Mouse (Mus musculus) right cerebral cortex, postnatal 4 days (tissue): ENCODE data around the gene Fh1.

Experiments used
- DNase-seq: peaks from one replicate; pipeline ENCODE4 v3.0.0-alpha.2; 2022

Fh1 gene

GRCm38 (mm10) chr1:175619814-175620431, 5.5 kb downstream of the Fh1 start, which contains the start of gene Kmo:
Gene Kmo, plus strand, starts transcription at chr1:175620381.
- DNase-seq = no peak

- DNase-seq = no peak
These were observed 10.4 kb downstream of the Fh1 start for GRCm38 (mm10) chr1:175614992-175615391.

DNA sequence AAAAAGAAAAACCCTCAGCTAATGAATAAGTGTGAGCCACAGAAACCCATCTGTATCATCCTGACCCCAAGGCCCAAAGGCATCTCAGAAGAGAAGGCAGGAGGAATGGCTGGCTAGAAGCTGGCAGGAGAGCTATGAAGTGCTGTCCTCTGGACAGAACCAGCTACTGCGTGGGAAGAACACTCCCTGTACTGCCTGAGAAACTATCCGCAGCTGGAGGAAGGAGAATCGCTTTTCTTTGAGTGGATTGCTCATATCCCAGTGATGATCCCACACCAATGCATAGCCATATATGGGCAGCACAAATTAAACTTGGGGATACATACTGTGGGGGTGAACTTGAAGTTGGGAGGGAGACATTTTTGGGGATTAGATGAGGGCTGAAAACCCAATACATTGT, 16.7 kb downstream of the Fh1 start:
- no peak for DNase-seq

DNA sequence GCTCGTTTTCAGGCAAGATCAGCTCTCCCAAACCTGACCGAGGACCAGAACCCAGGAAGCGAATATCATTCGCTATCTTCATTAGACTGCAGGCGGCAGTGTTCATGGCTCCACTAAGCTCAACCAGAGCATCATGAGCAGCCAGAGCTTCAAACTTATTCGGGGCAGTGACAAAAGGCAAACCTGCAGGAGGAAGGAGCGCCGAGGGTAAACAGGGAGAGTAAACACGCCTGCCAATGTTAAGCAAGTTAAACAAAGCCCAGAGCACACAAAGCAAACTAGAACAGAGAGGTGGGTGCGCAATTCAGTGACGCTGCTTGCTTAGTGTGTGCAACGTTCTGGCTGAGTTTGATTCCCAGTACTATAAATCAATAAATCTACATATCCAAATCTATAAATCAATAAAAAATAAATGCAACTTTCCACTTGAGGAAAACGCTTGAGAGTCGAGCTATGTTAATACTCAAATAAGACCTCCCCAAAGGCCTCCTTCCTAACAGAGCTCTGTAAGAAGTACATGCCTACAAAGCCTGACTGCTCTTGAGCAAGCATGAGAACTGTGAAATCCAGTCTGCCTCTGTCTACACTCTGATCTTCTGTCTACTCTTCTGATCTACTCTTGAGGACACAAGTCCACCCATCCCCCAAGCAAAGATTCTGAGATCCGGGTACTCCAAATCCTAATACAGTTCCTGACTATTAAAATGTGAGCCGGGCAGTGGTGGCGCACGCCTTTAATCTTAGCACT, 17.4 kb downstream of the Fh1 start:
- DNase-seq = no peak

GRCm38 (mm10) chr1:175607308-175607707, 18.1 kb downstream of the Fh1 start:
- no peak for DNase-seq

- DNase-seq = peak; percentile 25
These were observed 22.0 kb downstream of the Fh1 start for GRCm38 (mm10) chr1:175603390-175603789.

- DNase-seq = no peak
These were observed 23.2 kb downstream of the Fh1 start for GRCm38 (mm10) chr1:175602231-175602630.

GRCm38 (mm10) chr1:175592832-175593231, 32.6 kb downstream of the Fh1 start:
- no peak for DNase-seq

GRCm38 (mm10) chr1:175586656-175587055, 38.8 kb downstream of the Fh1 start:
- no peak for DNase-seq

DNA sequence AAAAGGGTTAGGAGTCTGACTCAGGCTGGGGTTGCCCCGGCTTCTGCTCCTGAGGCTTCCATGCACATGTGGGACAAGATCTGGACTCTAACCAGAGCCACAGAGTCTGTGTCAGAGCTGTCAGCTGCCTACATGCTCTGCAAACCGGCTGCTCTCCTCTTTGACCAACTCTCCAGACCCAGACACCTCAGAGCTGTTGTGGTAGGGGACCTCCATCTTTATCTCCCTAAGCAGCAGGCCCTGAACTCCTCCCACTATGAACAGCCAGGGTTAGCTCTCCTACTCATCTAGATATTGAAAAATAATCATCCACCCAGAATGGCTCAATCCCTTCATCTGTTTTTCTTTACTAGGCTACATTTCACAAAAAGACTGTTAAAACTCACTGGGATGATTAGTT, 40.2 kb downstream of the Fh1 start:
- no peak for DNase-seq

DNA sequence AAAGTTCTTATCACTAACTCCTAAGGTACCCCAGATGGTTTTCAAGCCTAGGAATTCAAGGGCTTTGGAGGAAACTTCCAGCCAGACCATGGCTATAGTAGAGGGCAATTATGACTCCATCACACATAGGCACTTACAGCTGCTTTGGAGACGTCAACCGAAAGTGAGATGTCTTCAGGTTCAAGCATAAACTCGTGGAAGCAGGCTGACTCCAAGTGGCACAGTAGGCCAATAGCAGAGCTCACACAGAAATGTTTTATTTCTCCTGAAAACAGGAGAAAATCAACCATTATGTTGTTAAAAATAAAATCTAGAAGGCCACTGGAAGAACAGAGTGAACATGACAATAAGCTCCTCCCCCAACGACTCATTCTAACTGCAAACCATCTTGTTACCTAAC, 42.6 kb downstream of the Fh1 start:
- DNase-seq = no peak

GRCm38 (mm10) chr1:175580346-175580745, 45.1 kb downstream of the Fh1 start:
- no peak for DNase-seq

GRCm38 (mm10) chr1:175579598-175580235, 45.7 kb downstream of the Fh1 start:
- DNase-seq = no peak

GRCm38 (mm10) chr1:175578425-175579096, 46.9 kb downstream of the Fh1 start:
- no peak for DNase-seq

DNA sequence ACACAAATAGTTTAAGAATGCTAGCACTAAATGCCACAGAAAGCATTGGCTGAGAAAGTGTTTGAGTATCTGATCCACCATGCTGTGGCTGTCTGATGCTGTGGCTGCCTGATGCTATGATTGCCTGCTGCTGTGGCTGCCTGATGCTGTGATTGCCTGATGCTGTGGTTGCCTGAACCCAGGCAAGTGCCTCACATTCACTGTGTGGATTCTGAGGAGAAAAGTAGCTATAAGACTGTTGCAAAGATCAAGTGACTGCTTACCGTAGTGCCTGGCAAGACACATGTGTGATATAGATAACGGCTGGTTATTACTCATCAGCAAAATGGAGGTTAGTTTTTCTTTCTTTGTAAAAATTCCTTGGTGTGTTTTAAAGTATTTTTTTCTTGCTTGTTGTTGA, 51.3 kb downstream of the Fh1 start:
- no peak for DNase-seq

DNA sequence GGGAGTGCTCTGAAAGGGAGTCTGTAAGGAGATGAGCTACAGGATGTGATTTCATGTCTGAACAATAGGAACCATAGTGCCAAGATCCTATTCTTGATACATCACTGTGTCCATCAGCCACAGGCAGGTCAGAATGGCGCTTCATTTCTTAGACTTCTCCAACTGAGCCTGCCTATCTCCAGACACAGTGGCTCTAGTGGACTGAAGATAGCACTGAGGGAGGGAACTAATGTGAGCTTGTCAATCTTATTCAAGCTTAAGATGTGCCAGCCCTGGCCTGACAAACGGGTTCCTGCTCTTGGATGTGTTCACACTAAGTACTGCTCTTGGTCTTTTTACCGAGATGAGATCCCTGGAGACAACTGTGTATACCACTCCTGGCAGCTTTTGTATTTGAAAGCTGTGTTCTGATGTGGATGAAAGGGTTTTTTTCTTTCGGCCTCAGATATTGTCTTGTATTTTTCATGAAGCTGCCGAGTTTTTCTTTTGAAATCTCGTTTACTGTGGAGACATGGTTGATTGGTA, 59.8 kb downstream of the Fh1 start:
- no peak for DNase-seq

- DNase-seq = no peak
These were observed 61.1 kb downstream of the Fh1 start for GRCm38 (mm10) chr1:175564321-175564720.

DNA sequence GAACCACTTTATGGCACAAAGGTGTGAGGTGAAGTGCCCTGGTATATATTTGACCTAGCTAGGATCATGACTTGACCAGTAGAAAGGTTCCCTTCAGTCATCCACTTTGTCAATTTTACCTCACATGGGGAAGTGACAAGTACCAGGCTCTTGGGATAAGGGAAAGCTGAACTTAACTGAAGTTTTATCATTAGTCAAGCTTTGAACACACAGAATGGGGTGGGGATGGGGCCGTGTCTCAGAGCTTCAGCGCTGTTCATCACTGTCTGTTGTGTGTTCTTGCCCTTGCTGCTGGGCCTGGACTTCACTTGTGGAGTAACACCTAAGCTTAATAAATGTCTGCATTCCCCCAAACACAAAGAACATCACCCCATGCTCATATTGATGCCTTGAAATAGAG, 63.1 kb downstream of the Fh1 start:
- no peak for DNase-seq

DNA sequence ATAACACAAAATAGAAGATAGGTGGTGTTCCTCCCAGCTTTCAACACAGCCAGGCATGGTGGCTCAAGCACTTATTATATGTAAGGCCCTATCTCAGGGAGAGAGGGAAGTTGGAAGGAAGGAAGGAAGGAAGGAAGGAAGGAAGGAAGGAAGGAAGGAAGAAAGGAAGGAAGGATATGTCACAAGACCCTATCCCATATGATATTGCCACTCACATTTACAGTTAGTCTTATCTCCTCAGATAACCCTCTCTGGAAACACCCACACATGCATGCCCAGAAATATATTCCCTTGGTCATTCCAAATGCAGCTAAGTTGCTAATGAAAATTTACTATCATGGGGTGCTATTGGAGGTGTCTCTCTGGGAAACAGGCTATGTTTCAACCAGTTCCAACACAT, 63.6 kb downstream of the Fh1 start:
- no peak for DNase-seq

GRCm38 (mm10) chr1:175554641-175555040, 70.8 kb downstream of the Fh1 start:
- no peak for DNase-seq

GRCm38 (mm10) chr1:175552474-175552873, 73.0 kb downstream of the Fh1 start:
- DNase-seq = no peak

DNA sequence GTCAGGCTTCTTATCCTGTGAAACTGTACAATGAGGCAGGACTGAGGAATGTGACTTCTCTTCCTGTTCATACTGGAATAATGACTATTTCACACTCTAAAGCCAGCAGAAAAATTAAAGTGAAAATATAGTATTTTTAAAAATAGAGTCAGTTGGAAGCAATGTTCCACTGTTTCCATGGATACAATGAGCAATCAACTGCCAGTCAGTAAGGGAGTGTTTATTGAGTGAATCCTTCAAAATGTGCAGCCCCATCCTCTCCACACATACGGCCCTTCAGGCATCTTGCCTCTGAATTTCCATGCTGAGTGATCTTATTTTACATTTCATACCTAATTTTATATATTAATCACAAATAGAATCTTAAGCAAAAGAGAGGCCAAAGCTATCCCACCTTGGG, 74.8 kb downstream of the Fh1 start:
- DNase-seq = no peak
